Mouse (Mus musculus) embryonic facial prominence, embryonic 11.5 days (tissue): ENCODE results near the gene Setd5. TPM values are rescaled to one million over a fixed set of nuclear protein-coding genes. Genes with fewer than 3 reads are reported as not detected.
A peak's percentile ranks its signal among the peaks of the same experiment; 100 is the strongest.

ENCODE experiments used
- ATAC-seq: fragments of 200-750 bp; cut with Nextera tagmentation; replicated peaks from 2 replicates; pipeline ENCODE4 v1.8.0; 2017; ENCODE audit warnings: low read depth; ENCODE audit not compliant: insufficient number of reproducible peaks, low FRiP score, low TSS enrichment
- DNase-seq: peaks from one replicate; pipeline ENCODE4 v3.0.0-alpha.2; 2015; ENCODE audit warnings: low spot score
- H3K27ac ChIP-seq: fragments of 300-500 bp; sonication (generic); replicated peaks from 2 replicates; pipeline ENCODE4 v1.5.1; 2014; ENCODE audit warnings: mild to moderate bottlenecking, low read depth, low read length, control low read depth
- H3K27me3 ChIP-seq: fragments of 300-500 bp; sonication (generic); 2 replicates; pipeline ENCODE4 v1.6.1; 2014; ENCODE audit warnings: mild to moderate bottlenecking, low read length, moderate library complexity, mixed read lengths; ENCODE audit not compliant: control insufficient read depth, insufficient read depth
- H3K36me3 ChIP-seq: fragments of 300-500 bp; sonication (generic); replicated peaks from 2 replicates; pipeline ENCODE4 v1.6.1; 2014; ENCODE audit warnings: low read depth, mild to moderate bottlenecking, low read length, moderate library complexity, mixed read lengths; ENCODE audit not compliant: control insufficient read depth, insufficient read depth
- H3K4me1 ChIP-seq: fragments of 300-500 bp; sonication (generic); 2 replicates; pipeline ENCODE4 v1.6.1; 2014; ENCODE audit warnings: low read length, mixed read lengths; ENCODE audit not compliant: control insufficient read depth, insufficient read depth
- H3K4me2 ChIP-seq: fragments of 300-500 bp; sonication (generic); 2 replicates; pipeline ENCODE4 v1.6.1; 2014; ENCODE audit warnings: low read depth, mild to moderate bottlenecking, control low read depth, low read length, moderate library complexity
- H3K4me3 ChIP-seq: fragments of 300-500 bp; sonication (generic); 2 replicates; pipeline ENCODE4 v1.5.1; 2014; ENCODE audit warnings: low read depth, low read length, control low read depth
- H3K9ac ChIP-seq: fragments of 300-500 bp; sonication (generic); replicated peaks from 2 replicates; pipeline ENCODE4 v1.6.1; 2014; ENCODE audit warnings: mild to moderate bottlenecking, control low read depth, low read length
- H3K9me3 ChIP-seq: fragments of 300-500 bp; sonication (generic); replicated peaks from 2 replicates; pipeline ENCODE4 v1.6.1; 2016; ENCODE audit warnings: mild to moderate bottlenecking, low read length, inconsistent platforms, mixed read lengths; ENCODE audit not compliant: control insufficient read depth
- WGBS: fragments of 180-500 bp; shearing (Covaris S2); extraction: QIAGEN DNeasy Blood & Tissue Kit; methylation state at CpG from one replicate; pipeline ENCODE4 v1.1.7; 2014; 5-methylcytosine and 5-hydroxymethylcytosine counted together
- polyA plus RNA-seq: library from polyadenylated mRNA; unstranded; fragments of >200 nt; fragmentation: Nextera tagmentation; extraction: Ambion mirVana; gene quantifications from 2 replicates; pipeline ENCODE4 v1.2.1, GENCODE M21; 2014

The Setd5 gene
- polyA plus RNA-seq, 1 experiment from 2014 or later, result 76.3 TPM

GRCm38 (mm10) chr6:113170651-113171050, 93.5 kb downstream of the Setd5 start:
- Histone ChIP-seq H3K27ac (no peak overlapping the region), H3K4me2 (no peak overlapping the region), H3K4me1 (no peaks in the 10 kb centered on the region), H3K4me3 (no peak overlapping the region), H3K27me3 (no peaks in the 10 kb centered on the region), H3K9ac (no peak overlapping the region), H3K36me3 (no peaks in the 10 kb centered on the region), H3K9me3 (no peaks in the 10 kb centered on the region)
- DNase-seq (no peak), ATAC-seq (no peak)
- 96% methylated on average over 8 of the region's 8 CpGs for WGBS

- H3K27me3 ChIP-seq, result no peaks in the 10 kb centered on the region
- no peak overlapping the region for H3K4me3 ChIP-seq
- no peaks in the 10 kb centered on the region for H3K36me3 ChIP-seq
- ATAC-seq (no peak), DNase-seq (no peak)
- H3K4me1 ChIP-seq, result no peaks in the 10 kb centered on the region
- H3K9me3 ChIP-seq, result no peaks in the 10 kb centered on the region
- H3K27ac ChIP-seq, result no peak overlapping the region
- H3K4me2 ChIP-seq, result no peak overlapping the region
- no peak overlapping the region for H3K9ac ChIP-seq
Observed at GRCm38 (mm10) chr6:113172011-113172410, 94.8 kb downstream of the Setd5 start.

GRCm38 (mm10) chr6:113172568-113172967, 95.4 kb downstream of the Setd5 start:
- Histone ChIP-seq H3K4me2 (no peak overlapping the region), H3K4me1 (no peaks in the 10 kb centered on the region), H3K4me3 (no peak overlapping the region), H3K27ac (no peak overlapping the region), H3K9ac (no peak overlapping the region), H3K27me3 (no peaks in the 10 kb centered on the region), H3K9me3 (no peaks in the 10 kb centered on the region), H3K36me3 (no peaks in the 10 kb centered on the region)
- DNase-seq (peak; percentile 61), ATAC-seq (no peak)
- WGBS, result 63% methylated on average over 1 of the region's 1 CpGs

- H3K27ac ChIP-seq, result no peak overlapping the region
- ATAC-seq (no peak), DNase-seq (no peak)
- no peak overlapping the region for H3K9ac ChIP-seq
- H3K4me1 ChIP-seq, result no peaks in the 10 kb centered on the region
- no peak overlapping the region for H3K4me2 ChIP-seq
- WGBS, result 93% methylated on average over 3 of the region's 3 CpGs
- no peaks in the 10 kb centered on the region for H3K27me3 ChIP-seq
- no peak overlapping the region for H3K4me3 ChIP-seq
- H3K9me3 ChIP-seq, result no peaks in the 10 kb centered on the region
- H3K36me3 ChIP-seq, result no peaks in the 10 kb centered on the region
Observed at GRCm38 (mm10) chr6:113175469-113175868, 98.3 kb downstream of the Setd5 start.

GRCm38 (mm10) chr6:113176613-113177012, 99.4 kb downstream of the Setd5 start:
- H3K27me3 ChIP-seq, result no peaks in the 10 kb centered on the region
- H3K27ac ChIP-seq, result no peak overlapping the region
- ATAC-seq (no peak), DNase-seq (no peak)
- H3K9me3 ChIP-seq, result no peaks in the 10 kb centered on the region
- H3K4me2 ChIP-seq, result no peak overlapping the region
- H3K4me1 ChIP-seq, result no peaks in the 10 kb centered on the region
- 84% methylated on average over 8 of the region's 8 CpGs for WGBS
- H3K36me3 ChIP-seq, result no peaks in the 10 kb centered on the region
- no peak overlapping the region for H3K9ac ChIP-seq
- no peak overlapping the region for H3K4me3 ChIP-seq

- ATAC-seq (0 out of 2 replicates have a peak, but pooled peaks have one; percentile 62), DNase-seq (peak; percentile 44)
- Histone ChIP-seq H3K4me3 (no peak overlapping the region), H3K4me1 (no peaks in the 10 kb centered on the region), H3K27me3 (no peaks in the 10 kb centered on the region), H3K36me3 (no peaks in the 10 kb centered on the region), H3K9me3 (no peaks in the 10 kb centered on the region), H3K4me2 (no peak overlapping the region), H3K27ac (no peak overlapping the region), H3K9ac (0 out of 2 replicates have a peak overlapping the region, but pooled peaks have one; percentile 2)
- WGBS, result 22% methylated on average over 14 of the region's 14 CpGs
Observed at GRCm38 (mm10) chr6:113178286-113179194, 101.4 kb downstream of the Setd5 start.

GRCm38 (mm10) chr6:113179195-113179733, 102.1 kb downstream of the Setd5 start:
- Histone ChIP-seq H3K9me3 (no peaks in the 10 kb centered on the region), H3K9ac (no peak overlapping the region), H3K4me2 (no peak overlapping the region), H3K27me3 (no peaks in the 10 kb centered on the region), H3K4me3 (no peak overlapping the region), H3K36me3 (no peaks in the 10 kb centered on the region), H3K27ac (no peak overlapping the region), H3K4me1 (no peaks in the 10 kb centered on the region)
- WGBS, result 32% methylated on average over 4 of the region's 4 CpGs
- no peak for ATAC-seq
- DNase-seq, result no peak

GRCm38 (mm10) chr6:113184163-113184562, 107.0 kb downstream of the Setd5 start:
- Histone ChIP-seq H3K27me3 (no peaks in the 10 kb centered on the region), H3K9me3 (no peaks in the 10 kb centered on the region), H3K4me3 (no peak overlapping the region), H3K4me1 (no peaks in the 10 kb centered on the region), H3K9ac (no peak overlapping the region), H3K4me2 (no peak overlapping the region), H3K27ac (no peak overlapping the region), H3K36me3 (no peaks in the 10 kb centered on the region)
- ATAC-seq (no peak), DNase-seq (no peak)
- 75% methylated on average over 9 of the region's 9 CpGs for WGBS
